Mouse (Mus musculus): ENCODE results near the gene Cntn4. TPM values are rescaled to one million over a fixed set of nuclear protein-coding genes. Genes with fewer than 3 reads are reported as not detected.

Gene Cntn4
- polyA plus RNA-seq, 1 experiment from 2014 or later, result 0.11 TPM

DNA sequence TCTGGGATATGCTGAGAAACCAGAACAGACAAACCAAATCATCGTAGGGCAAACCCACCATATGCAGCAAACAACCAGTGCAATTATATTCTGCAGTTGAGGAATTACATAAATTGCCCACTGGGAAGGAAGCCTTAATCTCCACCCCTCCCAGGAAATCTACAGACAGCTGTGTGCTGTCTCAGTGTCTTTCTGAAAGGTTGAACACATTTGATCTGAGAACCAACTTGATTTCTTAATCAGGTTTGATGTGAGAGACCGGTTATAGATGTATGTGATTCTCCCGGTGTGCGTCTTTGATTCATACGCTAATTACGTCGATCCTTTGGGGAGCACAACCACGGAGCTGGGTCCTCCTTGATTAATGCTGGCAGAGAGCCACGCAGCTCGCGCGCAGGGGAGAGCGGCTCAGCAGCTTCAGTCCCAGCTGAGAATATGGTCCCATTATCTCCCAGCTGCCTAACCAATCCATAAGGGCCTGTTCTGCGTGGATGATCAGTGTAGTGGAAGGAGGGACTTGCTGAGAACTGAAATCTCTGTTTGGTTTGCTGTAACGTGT, 441.1 kb downstream of the Cntn4 start:
- no peak overlapping the region for H3K9ac ChIP-seq
- WGBS (ENCODE audit: insufficient replicate concordance), result 45% methylated on average over 15 of the region's 15 CpGs
- H3K36me3 ChIP-seq, result no peaks in the 10 kb centered on the region
- H3K4me2 ChIP-seq, result no peak overlapping the region
- H3K4me1 ChIP-seq, result no peaks in the 10 kb centered on the region
- no peaks in the 10 kb centered on the region for H3K9me3 ChIP-seq (replicated peaks)
- H3K27me3 ChIP-seq (replicated peaks), result no peaks in the 10 kb centered on the region
- no peak overlapping the region for H3K27ac ChIP-seq
- ATAC-seq, result no peak
- H3K4me3 ChIP-seq, result no peak overlapping the region

- no peaks in the 10 kb centered on the region for H3K27me3 ChIP-seq (replicated peaks)
- 61% methylated on average over 2 of the region's 2 CpGs for WGBS (ENCODE audit: insufficient replicate concordance)
- no peak overlapping the region for H3K4me2 ChIP-seq
These were observed 476.1 kb downstream of the Cntn4 start for GRCm38 (mm10) chr6:106153530-106153929.

DNA sequence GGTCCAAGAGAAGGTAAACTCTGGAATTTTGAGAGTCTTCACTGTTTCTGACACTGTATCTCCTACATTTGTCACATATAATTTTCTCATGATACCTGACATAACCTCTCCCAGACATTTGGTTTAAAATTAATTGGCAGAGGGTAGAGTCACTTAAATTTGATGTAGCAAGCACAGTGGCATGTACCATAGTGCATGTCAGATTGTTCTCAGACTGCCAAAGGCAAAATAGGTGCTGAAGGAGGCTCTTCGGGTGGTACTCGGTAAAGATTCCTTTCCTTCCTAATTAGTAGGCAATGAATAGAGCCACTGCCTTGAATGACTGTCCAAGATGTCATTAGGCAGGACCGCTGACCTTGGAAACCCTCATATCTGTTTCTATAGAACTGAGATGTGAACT, 477.9 kb downstream of the Cntn4 start:
- Histone ChIP-seq H3K27me3 (replicated peaks) (no peaks in the 10 kb centered on the region), H3K4me1 (no peaks in the 10 kb centered on the region), H3K9me3 (replicated peaks) (no peaks in the 10 kb centered on the region), H3K4me2 (no peak overlapping the region), H3K27ac (no peak overlapping the region), H3K4me3 (no peak overlapping the region), H3K9ac (no peak overlapping the region), H3K36me3 (no peaks in the 10 kb centered on the region)
- no peak for ATAC-seq
- 80% methylated on average over 3 of the region's 3 CpGs for WGBS (ENCODE audit: insufficient replicate concordance)

More at GRCm38 (mm10) chr6:106153530-106153929, 476.1 kb downstream of the Cntn4 start:
- no peaks in the 10 kb centered on the region for H3K36me3 ChIP-seq
- H3K4me1 ChIP-seq, result no peaks in the 10 kb centered on the region
- H3K9me3 ChIP-seq (replicated peaks), result no peaks in the 10 kb centered on the region
- no peak overlapping the region for H3K27ac ChIP-seq
- no peak for ATAC-seq
- H3K4me3 ChIP-seq, result no peak overlapping the region
- H3K9ac ChIP-seq, result no peak overlapping the region

DNA sequence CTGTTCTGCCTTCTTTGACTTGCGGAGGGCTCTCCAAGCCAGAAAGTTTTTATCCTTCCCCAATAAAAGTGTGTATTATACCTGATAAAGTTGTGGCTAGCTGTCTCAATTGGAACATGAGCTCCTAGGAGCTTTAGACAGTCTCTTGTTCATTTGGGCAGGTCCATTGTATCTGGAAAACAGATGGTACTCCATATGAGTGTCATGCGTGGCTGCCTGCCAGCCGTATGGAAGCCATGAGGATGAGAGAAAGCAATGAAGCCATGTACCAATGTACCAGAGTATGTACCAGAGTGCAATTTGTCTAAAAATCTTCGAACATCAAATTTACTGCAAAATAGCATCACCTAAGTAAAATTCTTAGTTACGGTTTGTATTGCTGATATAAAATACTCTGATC, 500.1 kb downstream of the Cntn4 start:
- Histone ChIP-seq H3K9me3 (replicated peaks) (no peaks in the 10 kb centered on the region), H3K27ac (no peak overlapping the region), H3K9ac (no peak overlapping the region), H3K36me3 (no peaks in the 10 kb centered on the region), H3K4me1 (no peaks in the 10 kb centered on the region), H3K4me3 (no peak overlapping the region), H3K27me3 (replicated peaks) (no peaks in the 10 kb centered on the region), H3K4me2 (no peak overlapping the region)
- ATAC-seq, result no peak
- WGBS (ENCODE audit: insufficient replicate concordance), result 68% methylated on average over 5 of the region's 5 CpGs

GRCm38 (mm10) chr6:106181596-106181995, 504.1 kb downstream of the Cntn4 start:
- no peak overlapping the region for H3K4me3 ChIP-seq
- no peak overlapping the region for H3K9ac ChIP-seq
- H3K4me2 ChIP-seq, result no peak overlapping the region
- no peaks in the 10 kb centered on the region for H3K27me3 ChIP-seq (replicated peaks)
- WGBS (ENCODE audit: insufficient replicate concordance), result 72% methylated on average over 2 of the region's 2 CpGs
- no peaks in the 10 kb centered on the region for H3K36me3 ChIP-seq
- H3K4me1 ChIP-seq, result no peaks in the 10 kb centered on the region
- no peak overlapping the region for H3K27ac ChIP-seq
- no peaks in the 10 kb centered on the region for H3K9me3 ChIP-seq (replicated peaks)
- ATAC-seq, result no peak

DNA sequence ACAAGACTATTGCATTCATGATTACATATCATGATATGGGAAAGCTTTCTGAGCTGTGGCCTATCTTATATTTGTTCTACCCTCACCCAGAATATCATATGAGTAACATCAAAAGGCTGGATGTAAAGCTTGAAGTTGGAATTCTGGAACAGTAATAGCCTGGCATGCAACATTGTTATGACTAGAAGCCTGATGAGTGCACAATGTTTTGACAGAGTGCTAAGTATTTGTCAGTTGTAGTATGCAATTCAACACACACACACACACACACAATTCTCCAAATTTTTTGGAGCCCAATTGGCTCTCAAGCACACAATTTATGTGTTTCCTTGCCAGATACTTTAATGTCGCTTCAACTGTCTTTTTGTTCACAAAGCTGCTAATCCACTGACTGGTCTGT, 523.5 kb downstream of the Cntn4 start:
- WGBS (ENCODE audit: insufficient replicate concordance), result 57% methylated on average over 1 of the region's 1 CpGs
- no peak overlapping the region for H3K9ac ChIP-seq
- no peaks in the 10 kb centered on the region for H3K9me3 ChIP-seq (replicated peaks)
- H3K27ac ChIP-seq, result no peak overlapping the region
- no peaks in the 10 kb centered on the region for H3K36me3 ChIP-seq
- no peaks in the 10 kb centered on the region for H3K4me1 ChIP-seq
- H3K4me2 ChIP-seq, result no peak overlapping the region
- H3K27me3 ChIP-seq (replicated peaks), result no peaks in the 10 kb centered on the region
- H3K4me3 ChIP-seq, result no peak overlapping the region
- no peak for ATAC-seq

DNA sequence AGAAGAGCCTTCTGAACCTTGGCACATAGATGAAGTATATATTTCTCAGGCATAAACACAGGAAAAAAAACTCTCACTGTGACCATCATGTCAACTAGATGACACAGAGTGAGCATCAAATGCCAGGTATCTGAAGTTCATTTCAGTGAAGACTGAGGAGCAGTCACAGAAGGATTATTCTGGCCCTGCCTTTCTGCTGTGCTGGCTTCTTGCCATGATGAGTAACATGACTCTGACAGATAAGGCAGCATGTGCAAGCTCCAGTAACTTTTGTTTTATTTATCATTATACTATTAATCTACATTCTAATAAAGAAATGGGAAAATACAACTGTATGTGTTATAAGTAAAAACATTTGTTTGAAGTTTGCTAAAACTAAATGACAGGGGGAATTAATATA, 529.9 kb downstream of the Cntn4 start:
- Histone ChIP-seq H3K36me3 (no peaks in the 10 kb centered on the region), H3K9me3 (replicated peaks) (no peaks in the 10 kb centered on the region), H3K4me1 (no peaks in the 10 kb centered on the region), H3K4me3 (no peak overlapping the region), H3K27me3 (replicated peaks) (no peaks in the 10 kb centered on the region), H3K4me2 (no peak overlapping the region), H3K27ac (no peak overlapping the region), H3K9ac (no peak overlapping the region)
- no peak for ATAC-seq

GRCm38 (mm10) chr6:106213071-106213470, 535.6 kb downstream of the Cntn4 start:
- 70% methylated on average over 4 of the region's 4 CpGs for WGBS (ENCODE audit: insufficient replicate concordance)
- no peaks in the 10 kb centered on the region for H3K36me3 ChIP-seq
- no peaks in the 10 kb centered on the region for H3K27me3 ChIP-seq (replicated peaks)
- ATAC-seq, result no peak
- H3K27ac ChIP-seq, result no peak overlapping the region
- no peak overlapping the region for H3K4me2 ChIP-seq
- no peak overlapping the region for H3K4me3 ChIP-seq
- no peak overlapping the region for H3K9ac ChIP-seq
- no peaks in the 10 kb centered on the region for H3K4me1 ChIP-seq
- H3K9me3 ChIP-seq (replicated peaks), result no peaks in the 10 kb centered on the region

- 69% methylated on average over 12 of the region's 12 CpGs for WGBS (ENCODE audit: insufficient replicate concordance)
- H3K9me3 ChIP-seq (replicated peaks), result no peaks in the 10 kb centered on the region
- H3K27ac ChIP-seq, result no peak overlapping the region
- no peak for ATAC-seq
- H3K27me3 ChIP-seq (replicated peaks), result no peaks in the 10 kb centered on the region
- H3K9ac ChIP-seq, result no peak overlapping the region
- H3K4me2 ChIP-seq, result no peak overlapping the region
- H3K4me1 ChIP-seq, result no peaks in the 10 kb centered on the region
- H3K4me3 ChIP-seq, result no peak overlapping the region
- no peaks in the 10 kb centered on the region for H3K36me3 ChIP-seq
These were observed 559.8 kb downstream of the Cntn4 start for GRCm38 (mm10) chr6:106237046-106237948.

DNA sequence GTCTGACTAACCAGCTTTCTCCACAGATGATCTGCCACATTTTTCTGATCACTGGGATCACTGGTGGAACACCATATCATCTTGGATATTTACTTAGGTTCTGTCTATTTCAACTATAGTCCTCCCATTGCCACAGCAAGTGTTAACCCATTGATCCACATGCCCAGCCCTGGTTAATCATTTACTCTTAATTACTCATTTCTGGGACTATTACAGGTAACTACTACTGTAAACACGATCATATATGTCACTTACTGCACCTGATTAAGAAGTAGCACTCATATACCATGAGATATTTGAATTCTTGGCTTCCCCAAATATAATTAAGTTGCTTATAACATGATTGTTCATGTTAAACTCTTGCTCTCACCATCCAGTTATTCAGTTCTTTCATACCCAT, 564.1 kb downstream of the Cntn4 start:
- Histone ChIP-seq H3K36me3 (no peaks in the 10 kb centered on the region), H3K4me3 (no peak overlapping the region), H3K27ac (no peak overlapping the region), H3K9me3 (replicated peaks) (no peaks in the 10 kb centered on the region), H3K9ac (no peak overlapping the region), H3K27me3 (replicated peaks) (no peaks in the 10 kb centered on the region), H3K4me1 (no peaks in the 10 kb centered on the region), H3K4me2 (no peak overlapping the region)
- 33% methylated on average over 1 of the region's 1 CpGs for WGBS (ENCODE audit: insufficient replicate concordance)
- no peak for ATAC-seq

DNA sequence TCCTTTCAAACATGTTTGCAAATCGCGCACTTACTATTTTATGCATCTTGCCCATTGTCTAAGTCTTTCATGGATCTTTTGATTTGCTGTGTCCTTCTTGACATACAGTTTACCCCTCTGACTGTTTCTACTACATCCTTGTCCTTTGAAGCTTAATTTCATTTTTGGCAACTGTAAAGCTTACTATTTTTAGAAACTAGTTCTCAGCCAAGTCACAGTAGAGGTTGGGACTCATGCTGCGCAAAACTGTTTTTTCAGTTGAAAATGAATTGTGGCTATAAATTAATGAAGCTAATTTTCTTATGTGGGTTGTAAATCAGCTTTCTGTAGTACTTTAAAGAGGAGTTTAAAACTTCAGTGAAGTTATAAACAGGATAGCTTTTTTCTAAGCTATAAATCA, 585.9 kb downstream of the Cntn4 start:
- no peak overlapping the region for H3K4me3 ChIP-seq
- no peak overlapping the region for H3K27ac ChIP-seq
- no peaks in the 10 kb centered on the region for H3K9me3 ChIP-seq (replicated peaks)
- no peaks in the 10 kb centered on the region for H3K4me1 ChIP-seq
- H3K27me3 ChIP-seq (replicated peaks), result no peaks in the 10 kb centered on the region
- 88% methylated on average over 3 of the region's 3 CpGs for WGBS (ENCODE audit: insufficient replicate concordance)
- no peak for ATAC-seq
- H3K36me3 ChIP-seq, result no peaks in the 10 kb centered on the region
- no peak overlapping the region for H3K9ac ChIP-seq
- H3K4me2 ChIP-seq, result no peak overlapping the region

- Histone ChIP-seq H3K27ac (no peak overlapping the region), H3K4me1 (no peaks in the 10 kb centered on the region), H3K9ac (no peak overlapping the region), H3K36me3 (no peaks in the 10 kb centered on the region), H3K4me2 (no peak overlapping the region), H3K4me3 (no peak overlapping the region), H3K27me3 (replicated peaks) (no peaks in the 10 kb centered on the region), H3K9me3 (replicated peaks) (no peaks in the 10 kb centered on the region)
- 67% methylated on average over 3 of the region's 3 CpGs for WGBS (ENCODE audit: insufficient replicate concordance)
- ATAC-seq, result no peak
These were observed 588.0 kb downstream of the Cntn4 start for GRCm38 (mm10) chr6:106265487-106265886.
